Mouse (Mus musculus): ENCODE results near the gene Fhit. TPM values are rescaled to one million over a fixed set of nuclear protein-coding genes. Genes with fewer than 3 reads are reported as not detected.

The Fhit gene
- polyA plus RNA-seq, 1 experiment from 2014 or later, result 12.6 TPM

GRCm38 (mm10) chr14:9688664-9689257 is 1473.1 kb downstream of the Fhit start:
- no peak for DNase-seq (ENCODE audit: low spot score)
- no peak for ATAC-seq (ENCODE audit: low FRiP score)
- H3K9ac ChIP-seq, result no peak overlapping the region
- no peaks in the 10 kb centered on the region for H3K36me3 ChIP-seq (replicated peaks; ENCODE audit: control insufficient read depth, insufficient read depth)
- no peak overlapping the region for H3K4me3 ChIP-seq (replicated peaks; ENCODE audit: low read length)
- no peak overlapping the region for H3K27ac ChIP-seq
- 85% methylated on average over 2 of the region's 2 CpGs for WGBS
- H3K4me2 ChIP-seq (replicated peaks), result no peak overlapping the region
- no peaks in the 10 kb centered on the region for H3K4me1 ChIP-seq (replicated peaks; ENCODE audit: control insufficient read depth, insufficient read depth, low read length)
- no peaks in the 10 kb centered on the region for H3K9me3 ChIP-seq (ENCODE audit: control insufficient read depth, low read length)
- H3K27me3 ChIP-seq (ENCODE audit: control insufficient read depth, insufficient read depth, low read length), result no peaks in the 10 kb centered on the region

GRCm38 (mm10) chr14:9684362-9684761 is 1477.5 kb downstream of the Fhit start:
- Histone ChIP-seq H3K27me3 (ENCODE audit: control insufficient read depth, insufficient read depth, low read length) (no peaks in the 10 kb centered on the region), H3K4me1 (replicated peaks; ENCODE audit: control insufficient read depth, insufficient read depth, low read length) (no peaks in the 10 kb centered on the region), H3K9me3 (ENCODE audit: control insufficient read depth, low read length) (no peaks in the 10 kb centered on the region), H3K36me3 (replicated peaks; ENCODE audit: control insufficient read depth, insufficient read depth) (no peaks in the 10 kb centered on the region), H3K4me3 (replicated peaks; ENCODE audit: low read length) (no peak overlapping the region), H3K4me2 (replicated peaks) (no peak overlapping the region), H3K9ac (no peak overlapping the region), H3K27ac (no peak overlapping the region)
- WGBS, result 33% methylated on average over 1 of the region's 1 CpGs
- DNase-seq (ENCODE audit: low spot score) (no peak), ATAC-seq (ENCODE audit: low FRiP score) (no peak)

GRCm38 (mm10) chr14:9672728-9673127 is 1489.1 kb downstream of the Fhit start:
- no peak overlapping the region for H3K27ac ChIP-seq
- no peak overlapping the region for H3K4me2 ChIP-seq (replicated peaks)
- H3K9me3 ChIP-seq (ENCODE audit: control insufficient read depth, low read length), result no peaks in the 10 kb centered on the region
- H3K36me3 ChIP-seq (replicated peaks; ENCODE audit: control insufficient read depth, insufficient read depth), result no peaks in the 10 kb centered on the region
- DNase-seq (ENCODE audit: low spot score), result no peak
- H3K9ac ChIP-seq, result no peak overlapping the region
- no peaks in the 10 kb centered on the region for H3K4me1 ChIP-seq (replicated peaks; ENCODE audit: control insufficient read depth, insufficient read depth, low read length)
- WGBS, result 47% methylated on average over 1 of the region's 1 CpGs
- H3K4me3 ChIP-seq (replicated peaks; ENCODE audit: low read length), result no peak overlapping the region
- H3K27me3 ChIP-seq (ENCODE audit: control insufficient read depth, insufficient read depth, low read length), result no peaks in the 10 kb centered on the region
- ATAC-seq (ENCODE audit: low FRiP score), result no peak

GRCm38 (mm10) chr14:9671776-9672175 is 1490.1 kb downstream of the Fhit start:
- no peak for ATAC-seq (ENCODE audit: low FRiP score)
- DNase-seq (ENCODE audit: low spot score), result no peak
- WGBS, result 53% methylated on average over 3 of the region's 3 CpGs

GRCm38 (mm10) chr14:9669766-9670165 is 1492.1 kb downstream of the Fhit start:
- 96% methylated on average over 1 of the region's 1 CpGs for WGBS
- DNase-seq (ENCODE audit: low spot score) (no peak), ATAC-seq (ENCODE audit: low FRiP score) (no peak)
- Histone ChIP-seq H3K9ac (no peak overlapping the region), H3K4me3 (replicated peaks; ENCODE audit: low read length) (no peak overlapping the region), H3K4me1 (replicated peaks; ENCODE audit: control insufficient read depth, insufficient read depth, low read length) (no peaks in the 10 kb centered on the region), H3K27me3 (ENCODE audit: control insufficient read depth, insufficient read depth, low read length) (no peaks in the 10 kb centered on the region), H3K4me2 (replicated peaks) (no peak overlapping the region), H3K36me3 (replicated peaks; ENCODE audit: control insufficient read depth, insufficient read depth) (no peaks in the 10 kb centered on the region), H3K9me3 (ENCODE audit: control insufficient read depth, low read length) (no peaks in the 10 kb centered on the region), H3K27ac (no peak overlapping the region)

More at GRCm38 (mm10) chr14:9671776-9672175, 1490.1 kb downstream of the Fhit start:
- H3K4me3 ChIP-seq (replicated peaks; ENCODE audit: low read length), result no peak overlapping the region
- H3K9ac ChIP-seq, result no peak overlapping the region
- no peaks in the 10 kb centered on the region for H3K36me3 ChIP-seq (replicated peaks; ENCODE audit: control insufficient read depth, insufficient read depth)
- H3K9me3 ChIP-seq (ENCODE audit: control insufficient read depth, low read length), result no peaks in the 10 kb centered on the region
- no peaks in the 10 kb centered on the region for H3K4me1 ChIP-seq (replicated peaks; ENCODE audit: control insufficient read depth, insufficient read depth, low read length)
- H3K27ac ChIP-seq, result no peak overlapping the region
- H3K27me3 ChIP-seq (ENCODE audit: control insufficient read depth, insufficient read depth, low read length), result no peaks in the 10 kb centered on the region
- H3K4me2 ChIP-seq (replicated peaks), result no peak overlapping the region

- no peak for DNase-seq (ENCODE audit: low spot score)
- H3K27ac ChIP-seq, result no peak overlapping the region
- H3K27me3 ChIP-seq (ENCODE audit: control insufficient read depth, insufficient read depth, low read length), result no peaks in the 10 kb centered on the region
- 63% methylated on average over 1 of the region's 1 CpGs for WGBS
- no peak overlapping the region for H3K9ac ChIP-seq
- H3K4me2 ChIP-seq (replicated peaks), result no peak overlapping the region
- no peak overlapping the region for H3K4me3 ChIP-seq (replicated peaks; ENCODE audit: low read length)
- no peaks in the 10 kb centered on the region for H3K36me3 ChIP-seq (replicated peaks; ENCODE audit: control insufficient read depth, insufficient read depth)
- H3K9me3 ChIP-seq (ENCODE audit: control insufficient read depth, low read length), result no peaks in the 10 kb centered on the region
- H3K4me1 ChIP-seq (replicated peaks; ENCODE audit: control insufficient read depth, insufficient read depth, low read length), result no peaks in the 10 kb centered on the region
- ATAC-seq (ENCODE audit: low FRiP score), result no peak
Measured at GRCm38 (mm10) chr14:9658445-9658844, 1503.4 kb downstream of the Fhit start.

GRCm38 (mm10) chr14:9651417-9651816 is 1510.4 kb downstream of the Fhit start:
- 77% methylated on average over 1 of the region's 1 CpGs for WGBS
- H3K9me3 ChIP-seq (ENCODE audit: control insufficient read depth, low read length), result no peaks in the 10 kb centered on the region

GRCm38 (mm10) chr14:9648416-9648815 is 1513.4 kb downstream of the Fhit start:
- Histone ChIP-seq H3K27me3 (ENCODE audit: control insufficient read depth, insufficient read depth, low read length) (no peaks in the 10 kb centered on the region), H3K4me3 (replicated peaks; ENCODE audit: low read length) (no peak overlapping the region), H3K36me3 (replicated peaks; ENCODE audit: control insufficient read depth, insufficient read depth) (no peaks in the 10 kb centered on the region), H3K4me1 (replicated peaks; ENCODE audit: control insufficient read depth, insufficient read depth, low read length) (peaks cover 11% of the 10 kb centered on the region), H3K9ac (no peak overlapping the region), H3K27ac (no peak overlapping the region), H3K9me3 (ENCODE audit: control insufficient read depth, low read length) (no peaks in the 10 kb centered on the region), H3K4me2 (replicated peaks) (no peak overlapping the region)
- DNase-seq (ENCODE audit: low spot score) (no peak), ATAC-seq (ENCODE audit: low FRiP score) (no peak)
- WGBS, result 97% methylated on average over 1 of the region's 1 CpGs

More at GRCm38 (mm10) chr14:9651417-9651816, 1510.4 kb downstream of the Fhit start:
- ATAC-seq (ENCODE audit: low FRiP score) (no peak), DNase-seq (ENCODE audit: low spot score) (no peak)
- Histone ChIP-seq H3K27ac (no peak overlapping the region), H3K36me3 (replicated peaks; ENCODE audit: control insufficient read depth, insufficient read depth) (no peaks in the 10 kb centered on the region), H3K4me3 (replicated peaks; ENCODE audit: low read length) (no peak overlapping the region), H3K9ac (no peak overlapping the region), H3K27me3 (ENCODE audit: control insufficient read depth, insufficient read depth, low read length) (no peaks in the 10 kb centered on the region), H3K4me1 (replicated peaks; ENCODE audit: control insufficient read depth, insufficient read depth, low read length) (no peaks in the 10 kb centered on the region), H3K4me2 (replicated peaks) (no peak overlapping the region)

GRCm38 (mm10) chr14:9646233-9646632 is 1515.6 kb downstream of the Fhit start:
- ATAC-seq (ENCODE audit: low FRiP score) (no peak), DNase-seq (ENCODE audit: low spot score) (no peak)
- H3K4me1 ChIP-seq (replicated peaks; ENCODE audit: control insufficient read depth, insufficient read depth, low read length), result peaks cover 21% of the 10 kb centered on the region
- no peaks in the 10 kb centered on the region for H3K9me3 ChIP-seq (ENCODE audit: control insufficient read depth, low read length)
- H3K4me2 ChIP-seq (replicated peaks), result no peak overlapping the region
- no peaks in the 10 kb centered on the region for H3K27me3 ChIP-seq (ENCODE audit: control insufficient read depth, insufficient read depth, low read length)
- no peaks in the 10 kb centered on the region for H3K36me3 ChIP-seq (replicated peaks; ENCODE audit: control insufficient read depth, insufficient read depth)
- WGBS, result 84% methylated on average over 7 of the region's 7 CpGs
- H3K9ac ChIP-seq, result no peak overlapping the region
- no peak overlapping the region for H3K27ac ChIP-seq
- H3K4me3 ChIP-seq (replicated peaks; ENCODE audit: low read length), result no peak overlapping the region
